18 mouse cellular contexts compared by ENCODE assay signal in genomic region chr7:64440519-64440918, GRCm38 (mm10).
"Had no signal": no experiment of that assay in that cellular context is flagged by ENCODE, and none has a peak within 500 bp of the region (broad histone marks: within the 10 kb centered on the region; RNA-seq: fewer than 3 reads in every experiment).

No protein-coding gene starts in this region.

- DNase-seq: lung, adult 18-20 months; lung, embryonic 14.5 days; lung, postnatal 10 days; lung, postnatal 4 days; retina, postnatal 1 day; right cerebral cortex, adult 18-20 months; right cerebral cortex, postnatal 25 days; right cerebral cortex, postnatal 4 days; spleen, adult 18-20 months; thymus, adult 18-20 months; thymus, postnatal 14 days; thymus, postnatal 36 days had no signal

- ATAC-seq: midbrain, embryonic 16.5 days had no signal

- H3K9me3 ChIP-seq: midbrain, embryonic 10.5 days; midbrain, embryonic 12.5 days; neural tube, embryonic 13.5 days; neural tube, embryonic 15.5 days had no signal

- H3K27ac ChIP-seq: midbrain, embryonic 10.5 days; neural tube, embryonic 15.5 days had no signal

- H3K4me1 ChIP-seq: neural tube, embryonic 15.5 days had no signal

- H3K4me2 ChIP-seq: lung, embryonic 14.5 days; midbrain, embryonic 12.5 days; neural tube, embryonic 13.5 days; neural tube, embryonic 15.5 days had no signal

- H3K36me3 ChIP-seq: midbrain, embryonic 10.5 days; midbrain, embryonic 12.5 days; neural tube, embryonic 13.5 days; neural tube, embryonic 15.5 days had no signal

- H3K4me3 ChIP-seq: midbrain, embryonic 10.5 days; midbrain, embryonic 12.5 days; myocyte; neural tube, embryonic 13.5 days; neural tube, embryonic 15.5 days had no signal

- H3K9ac ChIP-seq: lung, embryonic 14.5 days; midbrain, embryonic 12.5 days; neural tube, embryonic 13.5 days; neural tube, embryonic 15.5 days had no signal

- H3K27me3 ChIP-seq: midbrain, embryonic 12.5 days; neural tube, embryonic 13.5 days; neural tube, embryonic 15.5 days had no signal
